Mouse (Mus musculus) spleen, adult 2 months (tissue): ENCODE data around the gene Slc16a3.

Experiments
- CTCF ChIP-seq: fragments of 200-500 bp; IDR thresholded peaks from 2 replicates; pipeline ENCODE4 v1.5.1; 2011; ENCODE audit warnings: mild to moderate bottlenecking, inconsistent platforms; ENCODE audit not compliant: insufficient read depth, insufficient read length, insufficient replicate concordance; ENCODE audit errors: extremely low read depth
- POLR2A ChIP-seq: fragments of 200-500 bp; IDR thresholded peaks from 2 replicates; pipeline ENCODE4 v1.6.1; 2011; ENCODE audit warnings: low read depth, low read length, inconsistent platforms

- TF ChIP-seq CTCF (no peak), POLR2A (no peak)
These were observed 21.5 kb downstream of the Slc16a3 start for GRCm38 (mm10) chr11:120969742-120970141.
